ENCODE assay signal across 14 mouse cellular contexts in genomic region chr1:132436320-132436958, GRCm38 (mm10). TPM values are rescaled to one million over a fixed set of nuclear protein-coding genes. Genes with fewer than 3 reads are reported as not detected.
DNase-seq lines count a peak whose midpoint lies in the region; ATAC-seq and TF ChIP-seq lines count a peak whose summit lies in the region.
"Had no signal": no experiment of that assay in that cellular context is flagged by ENCODE, and none has a peak within 500 bp of the region (broad histone marks: within the 10 kb centered on the region; RNA-seq: fewer than 3 reads in every experiment).

No protein-coding gene starts in this region.

- H3K27ac ChIP-seq in kidney, postnatal 0 days, result peak overlapping the region; percentile 55
- H3K27ac ChIP-seq: forebrain, embryonic 13.5 days; midbrain, embryonic 15.5 days had no signal

- H3K4me3 ChIP-seq in kidney, postnatal 0 days (replicated peaks; ENCODE audit: low read depth, low read length), result no peak overlapping the region
- H3K4me3 ChIP-seq: forebrain, embryonic 13.5 days; limb, embryonic 13.5 days; midbrain, embryonic 15.5 days had no signal

- ATAC-seq in kidney, postnatal 0 days (replicated peaks; ENCODE audit: low FRiP score, low read depth), result no peak
- ATAC-seq: forebrain, embryonic 13.5 days; midbrain, embryonic 15.5 days had no signal

- WGBS in kidney, postnatal 0 days, result 76% methylated on average over 4 of the region's 4 CpGs

- no peak overlapping the region for H3K4me2 ChIP-seq in kidney, postnatal 0 days (ENCODE audit: low read length)
- H3K4me2 ChIP-seq: forebrain, embryonic 13.5 days; limb, embryonic 13.5 days; midbrain, embryonic 15.5 days had no signal

- DNase-seq in gastrocnemius, adult 18-20 months (ENCODE audit: low spot score), result peak; percentile 36
- DNase-seq in gastrocnemius, postnatal 4 days (ENCODE audit: low spot score in 2 of 2), result no peak
- peak; percentile 16 for DNase-seq in left cerebral cortex, postnatal 4 days
- no peak for DNase-seq in left cerebral cortex, postnatal 14 days (ENCODE audit: low spot score in 2 of 2)
- peak; percentile 11 to 35 for DNase-seq in gastrocnemius, adult 8-10 months (ENCODE audit: low spot score in 2 of 2)
- no peak for DNase-seq in kidney, postnatal 0 days (ENCODE audit: low spot score)
- DNase-seq in c-Kit-positive CD71-positive TER-119-positive erythroid progenitor cells, embryonic 14.5 days (ENCODE audit: low spot score), result no peak
- no peak for DNase-seq in spleen, postnatal 4 days (ENCODE audit: low spot score in 2 of 2)
- DNase-seq: adrenal gland, adult 8-10 months; cerebellum, adult 11-12 months; right cerebral cortex, postnatal 4 days had no signal

- no peaks in the 10 kb centered on the region for H3K9me3 ChIP-seq in kidney, postnatal 0 days (replicated peaks; ENCODE audit: low read length)
- H3K9me3 ChIP-seq: midbrain, embryonic 15.5 days had no signal

- no peak overlapping the region for H3K9ac ChIP-seq in kidney, postnatal 0 days (ENCODE audit: low read depth, low read length)
- H3K9ac ChIP-seq: forebrain, embryonic 13.5 days; limb, embryonic 13.5 days; midbrain, embryonic 15.5 days had no signal

- intact Hi-C loops in left cerebral cortex, postnatal 4 days (cut with DNase I), result no loop called here
- intact Hi-C loops in left cerebral cortex, postnatal 14 days (cut with DNase I), result no loop called here

- TF ChIP-seq CTCF in kidney, postnatal 0 days (IDR thresholded peaks at IDR 0.05; ENCODE audit: low read depth), result no peak

- H3K36me3 ChIP-seq in kidney, postnatal 0 days (ENCODE audit: insufficient read depth, low read length), result peaks cover 22% of the 10 kb centered on the region

- H3K27me3 ChIP-seq in kidney, postnatal 0 days (ENCODE audit: insufficient read depth, low read length), result no peaks in the 10 kb centered on the region
- H3K27me3 ChIP-seq: forebrain, embryonic 13.5 days; limb, embryonic 13.5 days; midbrain, embryonic 15.5 days had no signal

- H3K4me1 ChIP-seq in kidney, postnatal 0 days (replicated peaks; ENCODE audit: insufficient read depth, low read length), result no peaks in the 10 kb centered on the region

RNA-seq across cellular contexts. Expression of gene Dstyk, which starts 19.1 kb away (rescaled TPM):
- 1 to 10 TPM; 9.6 to 9.9 TPM for total RNA-seq in gastrocnemius, adult 18-20 months (2021)
- total RNA-seq in gastrocnemius, postnatal 4 days (2021), result 10 to 100 TPM; 20.9 to 22.0 TPM
- 10 to 100 TPM; 22.0 to 23.9 TPM for total RNA-seq in left cerebral cortex, postnatal 4 days (2021)
- 10 to 100 TPM; 32.4 to 32.6 TPM for total RNA-seq in left cerebral cortex, postnatal 14 days (2021)
- 10 to 100 TPM in 1 of 4 experiments, 1 to 10 TPM in 3; 7.7 to 11.2 (median 8.5) TPM for total RNA-seq in gastrocnemius, adult 8-10 months (2022)
- polyA plus RNA-seq in kidney, postnatal 0 days (2015; fragmentation: Nextera tagmentation; extraction: Ambion mirVana), result 12.5 and 13.9 TPM in 2 replicates

RNA-seq across cellular contexts. Expression of gene Rbbp5, which starts 40.7 kb away (rescaled TPM):
- total RNA-seq in gastrocnemius, adult 18-20 months (2021), result 10 to 100 TPM; 16.9 to 20.3 TPM
- 10 to 100 TPM; 24.8 to 25.0 TPM for total RNA-seq in gastrocnemius, postnatal 4 days (2021)
- 10 to 100 TPM; 37.9 to 39.0 TPM for total RNA-seq in left cerebral cortex, postnatal 4 days (2021)
- 10 to 100 TPM; 35.7 to 43.8 TPM for total RNA-seq in left cerebral cortex, postnatal 14 days (2021)
- 10 to 100 TPM; 17.6 to 21.6 (median 19.1) TPM for total RNA-seq in gastrocnemius, adult 8-10 months (2022)
- 29.7 and 30.1 TPM in 2 replicates for polyA plus RNA-seq in kidney, postnatal 0 days (2015; fragmentation: Nextera tagmentation; extraction: Ambion mirVana)

RNA-seq across cellular contexts. Expression of gene Tmcc2, which starts 45.4 kb away (rescaled TPM):
- total RNA-seq in gastrocnemius, adult 18-20 months (2021), result 10 to 100 TPM; 36.8 to 41.5 TPM
- 10 to 100 TPM; 27.0 to 29.6 TPM for total RNA-seq in gastrocnemius, postnatal 4 days (2021)
- 100 to 1,000 TPM; 128 to 133 TPM for total RNA-seq in left cerebral cortex, postnatal 4 days (2021)
- 100 to 1,000 TPM; 128 to 132 TPM for total RNA-seq in left cerebral cortex, postnatal 14 days (2021)
- total RNA-seq in gastrocnemius, adult 8-10 months (2022), result 10 to 100 TPM; 38.8 to 60.0 (median 49.4) TPM
- polyA plus RNA-seq in kidney, postnatal 0 days (2015; fragmentation: Nextera tagmentation; extraction: Ambion mirVana), result 4.3 and 4.5 TPM in 2 replicates

Comparison
In these comparisons a context has a peak if more than half of its experiments do, and no peak if none do; other contexts are left out.
1. DNase-seq: peak in gastrocnemius, adult 18-20 months (single experiment), left cerebral cortex, postnatal 4 days (single experiment) and gastrocnemius, adult 8-10 months (2 of 2); none in gastrocnemius, postnatal 4 days (0 of 2), left cerebral cortex, postnatal 14 days (0 of 2), kidney, postnatal 0 days (single experiment), c-Kit-positive CD71-positive TER-119-positive erythroid progenitor cells, embryonic 14.5 days (single experiment) and spleen, postnatal 4 days (0 of 2).